In genomic region chr13:114351321-114351946, GRCm38 (mm10) we compare ENCODE assay signal across 13 mouse cellular contexts. TPM values are rescaled to one million over a fixed set of nuclear protein-coding genes. Genes with fewer than 3 reads are reported as not detected.
A peak's percentile ranks its signal among the peaks of the same experiment; 100 is the strongest.
DNase-seq lines count a peak whose midpoint lies in the region; ATAC-seq lines count a peak whose summit lies in the region.
"Had no signal": no experiment of that assay in that cellular context is flagged by ENCODE, and none has a peak within 500 bp of the region (broad histone marks: within the 10 kb centered on the region; RNA-seq: fewer than 3 reads in every experiment).

No protein-coding gene starts in this region.

- peaks cover 9% of the 10 kb centered on the region for H3K4me1 ChIP-seq in forebrain, embryonic 15.5 days
- H3K4me1 ChIP-seq in forebrain, embryonic 10.5 days = peaks cover 11% of the 10 kb centered on the region
- H3K4me1 ChIP-seq: embryonic facial prominence, embryonic 12.5 days had no signal

- no peaks in the 10 kb centered on the region for H3K27me3 ChIP-seq in forebrain, embryonic 15.5 days
- H3K27me3 ChIP-seq in forebrain, embryonic 10.5 days (ENCODE audit: poor library complexity, severe bottlenecking) = no peaks in the 10 kb centered on the region
- H3K27me3 ChIP-seq: embryonic facial prominence, embryonic 12.5 days had no signal

- ATAC-seq in forebrain, embryonic 15.5 days (replicated peaks) = peak; percentile 71
- ATAC-seq in megakaryocyte-erythroid progenitor cell, adult 5-6 weeks (replicated peaks; ENCODE audit: low FRiP score, low TSS enrichment, poor library complexity, severe bottlenecking) = no peak

- H3K4me2 ChIP-seq in forebrain, embryonic 15.5 days (replicated peaks) = 0 out of 2 replicates have a peak overlapping the region, but pooled peaks have one; percentile 14
- H3K4me2 ChIP-seq: embryonic facial prominence, embryonic 12.5 days had no signal

- WGBS in forebrain, embryonic 15.5 days = 23% methylated on average over 8 of the region's 8 CpGs
- WGBS in forebrain, embryonic 10.5 days = 73% methylated on average over 8 of the region's 8 CpGs

- H3K36me3 ChIP-seq in forebrain, embryonic 15.5 days = no peaks in the 10 kb centered on the region
- H3K36me3 ChIP-seq in forebrain, embryonic 10.5 days (replicated peaks) = 0 out of 2 replicates have a peak, but pooled peaks cover 4% of the 10 kb centered on the region

- no peak overlapping the region for H3K9ac ChIP-seq in forebrain, embryonic 15.5 days (replicated peaks)
- H3K9ac ChIP-seq: embryonic facial prominence, embryonic 12.5 days had no signal

- DNase-seq in forebrain, embryonic 10.5 days (ENCODE audit: extremely low spot score, low spot score) = no peak
- peak; percentile 83 for DNase-seq in Muller cell, postnatal 12 days (ENCODE audit: inconsistent ontology term)
- peak; percentile 62 for DNase-seq in cerebellum, adult 9-10 months
- DNase-seq in layer of hippocampus, adult 9-11 months = peak; percentile 28
- no peak for DNase-seq in embryo, embryonic 10.5 days (ENCODE audit: low spot score)
- no peak for DNase-seq in urinary bladder, postnatal 4 days (ENCODE audit: low spot score in 2 of 2)
- DNase-seq: heart, adult 2 months; heart, postnatal 36 days; lung, postnatal 10 days; thymus, adult 18-20 months had no signal

- H3K27ac ChIP-seq in forebrain, embryonic 15.5 days (replicated peaks) = no peak overlapping the region
- H3K27ac ChIP-seq in forebrain, embryonic 10.5 days = no peak overlapping the region
- H3K27ac ChIP-seq: embryonic facial prominence, embryonic 12.5 days; heart, adult 2 months had no signal

- H3K9me3 ChIP-seq in forebrain, embryonic 15.5 days = no peaks in the 10 kb centered on the region
- H3K9me3 ChIP-seq in forebrain, embryonic 10.5 days = no peaks in the 10 kb centered on the region
- H3K9me3 ChIP-seq: embryonic facial prominence, embryonic 12.5 days had no signal

- no peak overlapping the region for H3K4me3 ChIP-seq in forebrain, embryonic 15.5 days
- no peak overlapping the region for H3K4me3 ChIP-seq in forebrain, embryonic 10.5 days
- H3K4me3 ChIP-seq: embryonic facial prominence, embryonic 12.5 days; heart, adult 2 months had no signal

RNA-seq across cellular contexts. Expression of gene Ndufs4, which starts 36.6 kb away (rescaled TPM):
- polyA plus RNA-seq in forebrain, embryonic 15.5 days (2015; fragmentation: Nextera tagmentation; extraction: Ambion mirVana) = 329 and 341 TPM in 2 replicates
- 253 and 258 TPM in 2 replicates for polyA plus RNA-seq in forebrain, embryonic 10.5 days (2016; fragmentation: Nextera tagmentation; extraction: Ambion mirVana)
- total RNA-seq in megakaryocyte-erythroid progenitor cell, adult 5-6 weeks (2014; fragmentation: Nextera tagmentation) = 142 and 143 TPM in 2 replicates
- 146 and 202 TPM in 2 replicates for total RNA-seq in megakaryocyte-erythroid progenitor cell, adult 5-6 weeks (2017)

Comparison
In these comparisons a context has a peak if more than half of its experiments do, and no peak if none do; other contexts are left out.
1. DNase-seq: peak in Muller cell, postnatal 12 days (single experiment), cerebellum, adult 9-10 months (single experiment) and layer of hippocampus, adult 9-11 months (single experiment); none in forebrain, embryonic 10.5 days (single experiment), embryo, embryonic 10.5 days (single experiment) and urinary bladder, postnatal 4 days (0 of 2).